Mouse (Mus musculus): ENCODE measurements at regions not wholly inside any gene's neighbourhood (a gene's known extent, or its start where the extent isn't known, plus 50 kb on each side); places are given as distances from the start of the nearest gene placed in this dataset.
A peak's percentile ranks its signal among the peaks of the same experiment; 100 is the strongest.

DNA sequence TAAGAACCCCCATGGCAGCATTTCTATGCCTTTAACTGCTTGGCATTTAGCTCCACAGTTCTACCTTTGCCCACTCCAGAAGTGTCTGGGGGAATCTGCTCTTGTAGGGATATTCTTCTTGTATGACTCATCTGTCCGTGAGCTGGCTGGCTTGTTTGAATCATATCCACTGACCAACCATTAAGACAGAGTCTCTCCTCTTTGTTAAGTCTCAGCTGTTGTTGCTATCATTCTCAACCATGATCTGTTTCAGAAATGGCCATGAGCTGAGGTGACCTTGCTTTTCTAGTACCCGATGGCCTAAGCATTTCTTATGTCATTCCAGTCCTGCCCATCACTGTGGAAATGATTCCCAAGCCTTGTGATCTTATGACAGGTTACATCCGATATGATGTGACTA lies 161.8 kb downstream of the 4930564D02Rik start:
- DNase-seq, result no peak

GRCm38 (mm10) chr3:105241048-105241447 lies 174.4 kb downstream of the 4930564D02Rik start:
- DNase-seq, result no peak

DNA sequence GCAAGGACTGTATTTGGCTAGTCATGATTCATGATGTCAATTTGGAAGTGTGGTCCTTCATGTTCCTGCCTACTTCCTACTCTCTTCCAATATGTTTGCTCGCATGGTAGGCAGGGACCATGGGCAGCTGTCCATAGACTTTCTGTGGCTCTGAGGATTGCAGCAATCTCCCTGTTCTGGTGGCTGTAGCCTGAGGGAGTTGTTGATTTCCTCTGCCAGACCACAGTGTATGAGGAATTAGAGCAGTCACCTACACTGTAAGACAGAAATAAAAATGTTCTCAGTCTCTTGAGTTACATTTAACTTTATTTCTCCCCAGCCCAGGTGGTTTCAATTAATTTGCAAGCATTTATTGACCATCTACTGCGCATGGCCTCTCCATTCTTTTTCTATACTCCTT lies 190.5 kb downstream of the 4930564D02Rik start:
- no peak for DNase-seq

DNA sequence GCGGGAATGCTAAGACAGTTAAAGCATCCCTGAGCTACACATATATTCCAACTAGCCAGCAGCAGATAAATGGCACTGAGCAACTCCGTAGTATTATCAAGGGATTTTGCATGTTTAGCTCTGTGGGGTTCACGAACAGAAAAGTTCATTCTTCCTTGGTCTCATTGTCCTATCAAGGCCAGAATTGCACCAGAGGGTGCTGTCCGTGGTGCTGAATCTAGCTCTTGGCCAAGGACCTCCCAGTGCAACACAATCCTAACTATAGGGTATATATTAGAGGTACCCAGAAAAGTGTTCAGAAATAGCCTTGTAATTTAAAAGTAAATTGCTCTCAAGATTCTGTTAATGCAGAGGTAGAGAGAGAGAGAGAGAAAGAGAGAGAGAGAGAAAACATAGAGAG lies 176.9 kb upstream of the Kcnd3 start:
- DNase-seq, result peak; percentile 34

- DNase-seq, result no peak
Observed at GRCm38 (mm10) chr3:105280971-105281370, 171.2 kb upstream of the Kcnd3 start.

DNA sequence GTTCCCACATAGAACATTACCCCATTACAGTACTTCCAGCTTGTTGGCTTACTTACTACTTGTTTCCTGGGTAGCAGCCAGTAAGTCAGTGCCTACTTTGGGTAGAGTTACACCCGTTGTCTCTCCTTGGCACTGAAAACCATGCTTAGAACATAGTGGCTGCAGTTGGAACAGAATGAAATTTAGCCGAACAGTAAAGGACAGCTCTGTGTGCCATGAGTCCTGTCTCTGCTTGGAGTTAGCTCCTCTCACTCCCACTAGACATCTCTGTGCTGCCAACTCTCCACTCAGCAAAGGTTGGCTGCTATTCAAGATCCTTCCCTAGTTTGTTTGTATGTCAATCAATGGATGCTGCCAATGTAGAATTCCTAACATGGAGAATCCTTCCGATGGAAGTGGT lies 170.4 kb upstream of the Kcnd3 start:
- DNase-seq, result no peak

- no peak for DNase-seq
Observed at GRCm38 (mm10) chr3:105298273-105298672, 153.9 kb upstream of the Kcnd3 start.

DNA sequence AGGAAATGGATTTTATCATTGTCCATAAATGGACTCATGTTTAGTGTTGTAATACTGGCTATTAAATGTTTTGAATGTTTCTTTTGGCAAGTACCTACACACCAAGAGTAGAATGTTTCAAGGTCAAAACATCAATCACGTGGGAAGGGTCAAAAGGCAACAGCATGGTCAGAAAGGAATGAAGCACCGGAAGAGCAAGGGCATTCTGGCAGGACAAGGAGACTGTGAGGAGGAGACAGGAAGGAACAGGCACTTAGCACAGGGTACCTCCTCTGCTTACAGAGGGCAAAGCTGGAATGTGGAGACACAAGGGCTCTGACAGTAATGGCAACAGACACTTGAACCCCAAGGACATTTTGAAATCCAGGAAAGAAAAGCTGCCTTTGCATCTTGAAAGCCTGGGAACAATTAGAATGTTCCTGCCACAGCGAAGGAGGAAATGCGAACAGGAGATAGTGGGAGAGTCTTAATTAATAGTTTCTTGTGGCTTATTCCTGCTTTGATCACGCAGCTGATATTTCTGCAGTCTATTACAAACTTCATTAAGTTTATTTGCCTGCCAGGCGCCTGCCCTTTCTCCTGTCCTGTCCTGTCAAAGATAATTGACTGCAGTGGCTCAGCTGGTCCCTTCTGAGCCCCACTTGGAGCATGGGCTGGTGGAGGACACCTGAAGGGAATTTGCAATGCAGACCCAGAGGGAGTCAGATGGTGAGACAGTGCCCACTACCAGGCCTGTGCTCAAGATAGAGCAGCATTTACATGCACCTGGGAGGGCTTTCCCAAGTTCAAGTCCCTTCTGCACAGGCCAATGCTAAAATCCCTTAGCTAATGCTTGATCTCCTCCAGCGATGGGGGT lies 151.2 kb upstream of the Kcnd3 start:
- DNase-seq, result peak; percentile 4

GRCm38 (mm10) chr3:105307676-105308075 lies 144.5 kb upstream of the Kcnd3 start:
- DNase-seq, result no peak

- no peak for DNase-seq
Observed at GRCm38 (mm10) chr3:105309020-105309419, 143.1 kb upstream of the Kcnd3 start.

GRCm38 (mm10) chr3:105353268-105353667 lies 98.9 kb upstream of the Kcnd3 start:
- DNase-seq, result no peak

DNA sequence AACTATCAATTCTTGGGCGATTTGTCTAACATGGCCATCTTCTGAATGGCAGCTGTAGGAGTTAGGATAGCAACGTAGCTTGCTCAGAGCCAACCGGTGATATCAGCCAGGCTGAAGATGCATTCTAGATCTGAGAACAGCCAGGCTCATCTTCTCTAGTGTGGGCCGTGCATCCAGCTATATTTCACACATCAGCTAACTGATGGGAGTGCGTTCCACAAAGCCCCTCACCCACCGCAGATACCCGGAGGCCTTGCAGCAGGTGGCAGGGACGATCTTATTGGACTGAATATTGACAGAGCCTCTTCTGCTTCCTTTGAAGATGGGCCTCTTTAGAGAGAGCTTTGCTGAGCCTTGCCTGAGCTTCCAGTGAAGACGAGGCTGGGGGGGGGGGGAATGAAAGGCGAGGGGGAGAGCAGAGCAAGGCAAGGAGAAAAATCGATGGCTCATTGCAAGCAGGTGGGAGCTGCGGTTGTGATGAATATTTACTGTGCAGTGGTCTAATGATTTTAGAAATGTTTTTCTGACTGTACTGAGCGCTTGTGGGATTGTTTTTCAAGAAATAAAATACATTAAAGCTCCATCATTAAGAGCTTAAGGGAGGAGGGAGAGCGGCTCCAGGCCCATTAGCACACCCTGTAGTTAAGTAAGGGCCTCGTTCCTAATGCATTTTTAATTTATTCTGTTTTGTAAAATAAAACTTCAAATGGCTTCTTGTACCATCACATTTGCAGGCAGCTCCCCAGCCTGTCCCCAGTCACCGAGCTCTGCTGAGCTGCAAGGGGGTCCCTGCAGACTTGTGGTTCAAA lies 97.8 kb upstream of the Kcnd3 start:
- DNase-seq, result no peak

GRCm38 (mm10) chr3:105357511-105357910 lies 94.6 kb upstream of the Kcnd3 start:
- no peak for DNase-seq

DNA sequence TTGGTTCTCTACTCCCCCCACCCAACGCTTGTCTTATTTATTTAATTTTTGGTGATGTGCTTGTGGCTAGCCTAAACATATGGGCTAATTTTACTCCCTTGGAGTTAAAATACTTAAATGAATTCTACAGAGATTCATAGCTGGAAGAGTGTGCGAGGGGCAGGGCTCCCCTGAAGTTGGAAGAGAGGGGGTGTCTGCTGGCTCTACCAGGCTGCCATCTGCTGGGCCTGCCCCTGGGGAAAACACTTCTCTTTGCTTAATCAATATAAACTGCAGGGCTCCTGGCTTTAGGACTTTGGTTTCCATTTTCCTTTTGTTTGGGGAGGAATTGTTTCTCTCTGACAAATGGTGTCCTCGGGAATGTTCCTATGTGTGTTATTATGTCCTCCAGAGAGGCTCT lies 92.5 kb upstream of the Kcnd3 start:
- DNase-seq, result no peak

DNA sequence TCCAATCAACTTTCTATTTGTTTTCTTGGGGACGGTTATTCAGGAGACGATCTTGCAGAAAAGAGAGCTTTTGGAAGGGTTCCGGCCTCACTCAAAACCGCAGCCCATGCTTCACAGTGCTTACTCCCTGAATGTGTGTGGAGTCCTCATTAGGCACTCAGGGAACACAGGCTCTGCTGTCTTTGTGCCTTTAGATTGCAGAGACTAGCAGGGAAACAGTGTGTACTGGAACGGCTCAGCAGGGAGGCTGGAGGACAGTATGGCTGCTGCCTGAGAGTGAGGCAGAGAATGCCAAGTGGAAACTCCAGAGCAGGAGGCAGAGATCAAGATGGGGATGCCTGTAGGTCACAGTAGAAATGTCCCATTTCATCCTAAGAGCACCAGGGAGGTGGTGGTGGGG lies 87.4 kb upstream of the Kcnd3 start:
- DNase-seq, result no peak

- no peak for DNase-seq
Observed at GRCm38 (mm10) chr3:105366806-105367205, 85.3 kb upstream of the Kcnd3 start.

DNA sequence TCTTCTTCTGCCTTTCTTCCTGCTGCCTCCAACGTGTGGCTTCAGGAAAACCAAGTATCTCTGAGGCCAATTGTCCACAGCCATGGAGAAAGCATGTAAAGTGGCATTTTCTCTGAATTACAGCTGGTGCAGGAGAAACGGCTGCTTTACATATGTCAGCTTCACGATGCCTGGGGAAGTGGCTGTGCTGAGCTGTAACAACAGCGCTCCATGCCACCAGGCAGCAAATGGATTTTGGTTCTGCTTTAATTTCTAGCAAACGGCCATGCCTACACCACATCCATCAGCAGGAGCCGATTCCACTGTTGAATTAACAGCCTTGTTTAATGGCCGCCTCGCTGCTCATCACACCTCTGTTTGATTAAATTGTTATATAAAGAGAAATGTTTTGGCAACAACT lies 84.2 kb upstream of the Kcnd3 start:
- DNase-seq, result no peak

DNA sequence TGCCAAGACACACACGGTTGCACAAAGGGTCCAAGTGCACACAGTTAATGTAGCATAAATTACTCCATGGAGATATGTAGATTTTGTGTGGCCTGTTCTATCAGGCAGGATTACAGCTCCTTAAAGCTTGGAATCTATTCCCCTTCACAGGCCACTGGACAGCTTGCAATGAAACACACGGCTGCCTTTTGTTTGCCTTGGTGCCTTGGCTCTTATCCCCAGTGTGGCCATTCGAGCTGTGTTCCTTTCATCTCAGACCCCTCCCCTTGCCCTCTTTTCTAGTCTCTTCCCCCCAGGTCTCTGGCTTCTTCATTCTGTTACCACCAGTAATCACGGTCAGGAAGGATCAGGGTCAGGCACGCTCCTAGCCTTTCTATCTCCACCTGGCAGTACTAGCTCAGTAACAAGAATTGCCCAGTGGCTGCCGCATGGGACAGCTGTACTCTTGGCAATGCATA lies 79.7 kb upstream of the Kcnd3 start:
- DNase-seq, result no peak

DNA sequence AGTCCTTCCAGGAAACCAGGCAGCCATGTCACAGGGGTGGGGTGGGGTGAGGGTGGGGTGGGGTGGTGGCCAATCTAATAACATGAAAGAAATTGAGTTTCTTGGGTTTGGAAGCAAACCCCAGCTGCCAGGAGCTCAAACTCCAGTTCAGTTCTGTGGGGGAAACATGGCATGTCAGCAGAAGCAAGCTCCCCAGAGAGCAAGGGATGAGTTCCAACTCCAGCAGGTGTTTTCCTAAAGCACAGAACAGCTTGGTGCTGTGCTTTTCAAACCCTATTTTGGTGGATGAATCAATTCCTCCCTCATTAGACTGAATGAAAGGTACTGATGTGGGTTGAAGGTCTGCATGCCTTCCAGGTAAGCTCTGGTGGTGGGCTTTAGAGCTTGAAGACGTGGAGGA lies 77.8 kb upstream of the Kcnd3 start:
- DNase-seq, result no peak

DNA sequence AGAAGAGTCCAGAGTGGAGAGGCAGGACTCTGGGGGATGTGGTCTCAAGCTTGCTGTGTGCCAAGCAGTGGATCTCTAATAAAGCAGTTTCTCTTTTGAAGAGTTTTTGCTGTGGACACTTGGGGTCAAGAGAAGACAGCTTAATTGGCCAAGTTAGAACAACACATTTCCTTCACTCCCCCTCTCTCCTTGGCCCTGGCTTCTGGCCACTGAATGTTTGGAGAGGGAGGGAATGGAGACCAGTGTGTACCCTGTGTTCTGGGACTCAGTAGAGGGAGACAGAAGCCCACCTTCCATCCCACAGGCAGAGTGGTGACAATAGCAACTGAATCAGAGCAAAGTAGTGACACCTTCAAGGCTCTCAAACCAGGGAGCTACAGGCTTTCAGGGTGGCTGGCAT lies 77.3 kb upstream of the Kcnd3 start:
- no peak for DNase-seq

DNA sequence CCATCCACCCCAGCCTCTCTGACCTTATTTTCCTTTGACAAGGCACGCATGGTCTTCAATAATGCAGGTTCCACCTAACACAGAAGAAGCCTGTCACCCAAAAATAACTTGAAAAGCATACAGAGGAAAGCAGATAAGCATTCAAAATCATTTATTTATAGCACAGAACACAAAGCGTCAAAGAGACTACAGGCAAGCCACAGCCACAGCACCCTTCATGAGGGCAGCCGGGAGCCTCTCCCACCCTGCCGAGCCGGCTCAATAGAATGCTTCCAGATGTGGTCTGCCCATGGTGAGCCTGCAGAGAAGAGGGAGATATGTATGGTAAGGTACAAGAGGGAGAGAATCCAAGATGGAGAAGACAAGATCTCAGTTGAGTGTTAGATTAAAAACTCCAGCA lies 76.7 kb upstream of the Kcnd3 start:
- no peak for DNase-seq

- no peak for DNase-seq
Observed at GRCm38 (mm10) chr3:105375820-105376219, 76.3 kb upstream of the Kcnd3 start.

DNA sequence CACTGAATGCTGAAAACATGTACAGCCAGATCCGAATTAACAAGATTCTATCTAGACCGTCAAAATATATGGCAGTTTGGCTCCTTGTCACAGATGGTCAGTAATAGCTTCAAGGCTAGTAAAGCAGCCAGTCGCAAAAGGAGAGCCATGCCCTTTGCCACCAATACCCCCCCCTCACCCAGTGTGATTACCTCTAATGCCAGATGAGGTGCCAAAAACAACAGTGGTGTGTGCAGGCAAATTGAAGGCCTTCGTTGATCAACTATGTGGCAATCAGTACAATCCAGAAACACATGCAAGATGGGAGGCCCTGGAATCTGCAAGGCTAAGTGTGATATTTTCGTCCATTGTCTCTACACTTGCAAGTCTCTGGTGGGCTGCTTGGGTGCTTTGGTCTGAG lies 75.8 kb upstream of the Kcnd3 start:
- DNase-seq, result no peak

- no peak for DNase-seq
Observed at GRCm38 (mm10) chr3:105380818-105381217, 71.3 kb upstream of the Kcnd3 start.

Data from kidney, adult 18-20 months (tissue).